Mouse (Mus musculus): ENCODE data around the gene Phykpl. TPM values are rescaled to one million over a fixed set of nuclear protein-coding genes. Genes with fewer than 3 reads are reported as not detected.
"Not testable (repeated sequence)": the region's sequence is repeated elsewhere in the genome, so short reads cannot be mapped to it uniquely, and the experiment has no call there.

Gene Phykpl
- polyA plus RNA-seq, 1 experiment from 2014 or later: 11.3 TPM

- no peak for ATAC-seq (ENCODE audit: low read depth)
- Histone ChIP-seq H3K4me2 (ENCODE audit: low read depth, low read length) (no peak overlapping the region), H3K9ac (ENCODE audit: low read depth, low read length) (no peak overlapping the region), H3K4me1 (ENCODE audit: control insufficient read depth, low read depth, low read length) (peaks cover 5% of the 10 kb centered on the region), H3K4me3 (ENCODE audit: low read depth, low read length) (no peak overlapping the region), H3K27ac (ENCODE audit: low read length) (no peak overlapping the region), H3K27me3 (ENCODE audit: control insufficient read depth, insufficient read depth, low read depth, low read length) (no peaks in the 10 kb centered on the region), H3K9me3 (replicated peaks; ENCODE audit: control insufficient read depth, low read length) (no peaks in the 10 kb centered on the region), H3K36me3 (ENCODE audit: control insufficient read depth, insufficient read depth) (peaks cover 10% of the 10 kb centered on the region)
- 44% methylated on average over 15 of the region's 15 CpGs for WGBS (ENCODE audit: insufficient replicate concordance)
Measured at GRCm38 (mm10) chr11:51629651-51630314, 45.2 kb downstream of the Phykpl start.

GRCm38 (mm10) chr11:51632130-51632753 is 47.7 kb downstream of the Phykpl start:
- no peak overlapping the region for H3K9ac ChIP-seq (ENCODE audit: low read depth, low read length)
- ATAC-seq (ENCODE audit: low read depth): no peak
- no peak overlapping the region for H3K4me2 ChIP-seq (ENCODE audit: low read depth, low read length)
- H3K9me3 ChIP-seq (replicated peaks; ENCODE audit: control insufficient read depth, low read length): no peaks in the 10 kb centered on the region
- WGBS (ENCODE audit: insufficient replicate concordance): 56% methylated on average over 6 of the region's 6 CpGs
- H3K27me3 ChIP-seq (ENCODE audit: control insufficient read depth, insufficient read depth, low read depth, low read length): no peaks in the 10 kb centered on the region
- peaks cover 20% of the 10 kb centered on the region for H3K4me1 ChIP-seq (ENCODE audit: control insufficient read depth, low read depth, low read length)
- H3K27ac ChIP-seq (ENCODE audit: low read length): 0 out of 2 replicates have a peak overlapping the region, but pooled peaks have one; percentile 17
- peaks cover 4% of the 10 kb centered on the region; the same call in 1 of the 2 replicates for H3K36me3 ChIP-seq (ENCODE audit: control insufficient read depth, insufficient read depth)
- no peak overlapping the region for H3K4me3 ChIP-seq (ENCODE audit: low read depth, low read length)

- WGBS (ENCODE audit: insufficient replicate concordance): 68% methylated on average over 7 of the region's 7 CpGs
- not testable (repeated sequence) for H3K9ac ChIP-seq (ENCODE audit: low read depth, low read length)
Measured at GRCm38 (mm10) chr11:51633200-51633599, 48.6 kb downstream of the Phykpl start.

GRCm38 (mm10) chr11:51633721-51634120 is 49.2 kb downstream of the Phykpl start:
- H3K4me2 ChIP-seq (ENCODE audit: low read depth, low read length): no peak overlapping the region
- no peak for ATAC-seq (ENCODE audit: low read depth)
- peaks cover 25% of the 10 kb centered on the region for H3K4me1 ChIP-seq (ENCODE audit: control insufficient read depth, low read depth, low read length)

More at GRCm38 (mm10) chr11:51633200-51633599, 48.6 kb downstream of the Phykpl start:
- not testable (repeated sequence) for H3K36me3 ChIP-seq (ENCODE audit: control insufficient read depth, insufficient read depth); H3K27ac ChIP-seq (ENCODE audit: low read length); H3K4me2 ChIP-seq (ENCODE audit: low read depth, low read length); ATAC-seq (ENCODE audit: low read depth); H3K27me3 ChIP-seq (ENCODE audit: control insufficient read depth, insufficient read depth, low read depth, low read length); H3K4me3 ChIP-seq (ENCODE audit: low read depth, low read length); H3K9me3 ChIP-seq (replicated peaks; ENCODE audit: control insufficient read depth, low read length)
- H3K4me1 ChIP-seq (ENCODE audit: control insufficient read depth, low read depth, low read length): peaks cover 25% of the 10 kb centered on the region

GRCm38 (mm10) chr11:51635127-51635524 is 50.6 kb downstream of the Phykpl start:
- peak overlapping the region; percentile 85 for H3K4me3 ChIP-seq (ENCODE audit: low read depth, low read length)
- peaks cover 25% of the 10 kb centered on the region for H3K4me1 ChIP-seq (ENCODE audit: control insufficient read depth, low read depth, low read length)
- ATAC-seq (ENCODE audit: low read depth): no peak
- peak overlapping the region; percentile 87 for H3K27ac ChIP-seq (ENCODE audit: low read length)
- H3K9me3 ChIP-seq (replicated peaks; ENCODE audit: control insufficient read depth, low read length): no peaks in the 10 kb centered on the region
- peak overlapping the region; percentile 85 for H3K9ac ChIP-seq (ENCODE audit: low read depth, low read length)
- H3K27me3 ChIP-seq (ENCODE audit: control insufficient read depth, insufficient read depth, low read depth, low read length): no peaks in the 10 kb centered on the region
- H3K36me3 ChIP-seq (ENCODE audit: control insufficient read depth, insufficient read depth): no peaks in the 10 kb centered on the region
- 3% methylated on average over 6 of the region's 6 CpGs for WGBS (ENCODE audit: insufficient replicate concordance)
- peak overlapping the region; percentile 83 for H3K4me2 ChIP-seq (ENCODE audit: low read depth, low read length)

More at GRCm38 (mm10) chr11:51633721-51634120, 49.2 kb downstream of the Phykpl start:
- Histone ChIP-seq H3K27me3 (ENCODE audit: control insufficient read depth, insufficient read depth, low read depth, low read length) (no peaks in the 10 kb centered on the region), H3K27ac (ENCODE audit: low read length) (no peak overlapping the region), H3K9ac (ENCODE audit: low read depth, low read length) (no peak overlapping the region), H3K4me3 (ENCODE audit: low read depth, low read length) (no peak overlapping the region), H3K36me3 (ENCODE audit: control insufficient read depth, insufficient read depth) (no peaks in the 10 kb centered on the region), H3K9me3 (replicated peaks; ENCODE audit: control insufficient read depth, low read length) (no peaks in the 10 kb centered on the region)
- 82% methylated on average over 3 of the region's 3 CpGs for WGBS (ENCODE audit: insufficient replicate concordance)

GRCm38 (mm10) chr11:51635525-51636322 is 51.2 kb downstream of the Phykpl start, which contains the start of gene Rmnd5b:
Gene Rmnd5b (minus strand): TSS chr11:51635896.
- no peaks in the 10 kb centered on the region for H3K9me3 ChIP-seq (replicated peaks; ENCODE audit: control insufficient read depth, low read length)

DNA sequence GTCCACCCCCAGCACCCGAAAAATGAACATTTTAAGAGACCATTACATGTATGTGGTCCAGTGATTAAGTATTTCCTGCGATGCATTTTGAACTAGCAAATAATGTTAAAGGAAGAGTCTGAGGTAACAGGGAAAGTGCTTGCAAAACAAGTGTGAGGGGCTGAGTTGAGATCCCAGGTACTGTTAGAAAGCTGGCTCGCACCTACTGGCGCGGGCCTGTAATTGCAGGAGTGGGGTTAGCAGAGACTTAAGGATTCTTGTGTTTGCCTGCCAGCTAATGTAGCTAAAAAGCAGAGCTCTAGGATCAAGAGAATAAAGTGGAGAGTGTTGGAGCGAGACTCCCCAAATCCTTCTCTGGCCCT is 51.7 kb downstream of the Phykpl start:
- peak overlapping the region; percentile 87 for H3K27ac ChIP-seq (ENCODE audit: low read length)
- peak overlapping the region; percentile 85 for H3K9ac ChIP-seq (ENCODE audit: low read depth, low read length)
- WGBS (ENCODE audit: insufficient replicate concordance): 5% methylated on average over 6 of the region's 6 CpGs
- peak; percentile 50 for ATAC-seq (ENCODE audit: low read depth)
- no peaks in the 10 kb centered on the region for H3K36me3 ChIP-seq (ENCODE audit: control insufficient read depth, insufficient read depth)
- no peaks in the 10 kb centered on the region for H3K27me3 ChIP-seq (ENCODE audit: control insufficient read depth, insufficient read depth, low read depth, low read length)
- peaks cover 25% of the 10 kb centered on the region for H3K4me1 ChIP-seq (ENCODE audit: control insufficient read depth, low read depth, low read length)
- H3K9me3 ChIP-seq (replicated peaks; ENCODE audit: control insufficient read depth, low read length): no peaks in the 10 kb centered on the region
- H3K4me3 ChIP-seq (ENCODE audit: low read depth, low read length): peak overlapping the region; percentile 85
- peak overlapping the region; percentile 83 for H3K4me2 ChIP-seq (ENCODE audit: low read depth, low read length)

More at GRCm38 (mm10) chr11:51635525-51636322, 51.2 kb downstream of the Phykpl start, which contains the start of gene Rmnd5b:
- WGBS (ENCODE audit: insufficient replicate concordance): under 1% methylated on average over 61 of the region's 61 CpGs
- peak within 1 kb of the TSS; percentile 85 for H3K4me3 ChIP-seq (ENCODE audit: low read depth, low read length)
- H3K27me3 ChIP-seq (ENCODE audit: control insufficient read depth, insufficient read depth, low read depth, low read length): no peaks in the 10 kb centered on the region
- peak within 1 kb of the TSS; percentile 83 for H3K4me2 ChIP-seq (ENCODE audit: low read depth, low read length)
- peak; percentile 77 for ATAC-seq (ENCODE audit: low read depth)
- H3K9ac ChIP-seq (ENCODE audit: low read depth, low read length): peak within 1 kb of the TSS; percentile 85
- H3K27ac ChIP-seq (ENCODE audit: low read length): peak within 1 kb of the TSS; percentile 87
- H3K36me3 ChIP-seq (ENCODE audit: control insufficient read depth, insufficient read depth): no peaks in the 10 kb centered on the region
- peaks cover 25% of the 10 kb centered on the region for H3K4me1 ChIP-seq (ENCODE audit: control insufficient read depth, low read depth, low read length)

GRCm38 (mm10) chr11:51637971-51638414 is 53.4 kb downstream of the Phykpl start:
- Histone ChIP-seq H3K36me3 (ENCODE audit: control insufficient read depth, insufficient read depth) (no peaks in the 10 kb centered on the region), H3K27ac (ENCODE audit: low read length) (peak overlapping the region; percentile 16; the same call in 1 of the 2 replicates), H3K27me3 (ENCODE audit: control insufficient read depth, insufficient read depth, low read depth, low read length) (no peaks in the 10 kb centered on the region)

More at GRCm38 (mm10) chr11:51637971-51638414, 53.4 kb downstream of the Phykpl start:
- no peak overlapping the region for H3K9ac ChIP-seq (ENCODE audit: low read depth, low read length)
- 3% methylated on average over 17 of the region's 17 CpGs for WGBS (ENCODE audit: insufficient replicate concordance)
- ATAC-seq (ENCODE audit: low read depth): no peak
- H3K4me2 ChIP-seq (ENCODE audit: low read depth, low read length): peak overlapping the region; percentile 47
- H3K4me1 ChIP-seq (ENCODE audit: control insufficient read depth, low read depth, low read length): peaks cover 25% of the 10 kb centered on the region
- H3K9me3 ChIP-seq (replicated peaks; ENCODE audit: control insufficient read depth, low read length): no peaks in the 10 kb centered on the region
- H3K4me3 ChIP-seq (ENCODE audit: low read depth, low read length): 0 out of 2 replicates have a peak overlapping the region, but pooled peaks have one; percentile 21

Measured in liver, embryonic 16.5 days (tissue).